Mouse (Mus musculus): ENCODE data around the gene Tmem131. TPM values are rescaled to one million over a fixed set of nuclear protein-coding genes. Genes with fewer than 3 reads are reported as not detected.

Tmem131 gene
- polyA plus RNA-seq, 1 experiment: 12.1 TPM

GRCm38 (mm10) chr1:36874874-36875561 is 68.4 kb downstream of the Tmem131 start:
- peak overlapping the region; percentile 50 for H3K4me3 ChIP-seq (replicated peaks)
- no peaks in the 10 kb centered on the region for H3K9me3 ChIP-seq
- peaks cover 37% of the 10 kb centered on the region for H3K4me1 ChIP-seq
- no peaks in the 10 kb centered on the region for H3K27me3 ChIP-seq (replicated peaks)
- TF ChIP-seq GATA1 (IDR thresholded peaks at IDR 0.05; ENCODE audit: borderline replicate concordance, low read length) (no peak), FLI1 (IDR thresholded peaks at IDR 0.05; ENCODE audit: low read length) (no peak)
- H3K36me3 ChIP-seq (replicated peaks; ENCODE audit: low read length): peaks cover 37% of the 10 kb centered on the region

GRCm38 (mm10) chr1:36871238-36871637 is 72.2 kb downstream of the Tmem131 start:
- H3K27me3 ChIP-seq (replicated peaks): no peaks in the 10 kb centered on the region
- peaks cover 29% of the 10 kb centered on the region for H3K4me1 ChIP-seq
- H3K4me3 ChIP-seq (replicated peaks): no peak overlapping the region
- peaks cover 42% of the 10 kb centered on the region for H3K36me3 ChIP-seq (replicated peaks; ENCODE audit: low read length)
- TF ChIP-seq FLI1 (IDR thresholded peaks at IDR 0.05; ENCODE audit: low read length) (no peak), GATA1 (IDR thresholded peaks at IDR 0.05; ENCODE audit: borderline replicate concordance, low read length) (no peak)
- H3K9me3 ChIP-seq: no peaks in the 10 kb centered on the region

GRCm38 (mm10) chr1:36870518-36870917 is 72.9 kb downstream of the Tmem131 start:
- no peak for TF ChIP-seq GATA1 (IDR thresholded peaks at IDR 0.05; ENCODE audit: borderline replicate concordance, low read length)
- Histone ChIP-seq H3K36me3 (replicated peaks; ENCODE audit: low read length) (peaks cover 40% of the 10 kb centered on the region), H3K27me3 (replicated peaks) (no peaks in the 10 kb centered on the region), H3K9me3 (no peaks in the 10 kb centered on the region), H3K4me3 (replicated peaks) (no peak overlapping the region), H3K4me1 (peaks cover 24% of the 10 kb centered on the region)

GRCm38 (mm10) chr1:36864757-36865156 is 78.7 kb downstream of the Tmem131 start:
- Histone ChIP-seq H3K36me3 (replicated peaks; ENCODE audit: low read length) (peaks cover 22% of the 10 kb centered on the region), H3K4me1 (peaks cover 38% of the 10 kb centered on the region), H3K9me3 (no peaks in the 10 kb centered on the region), H3K27me3 (replicated peaks) (no peaks in the 10 kb centered on the region), H3K4me3 (replicated peaks) (no peak overlapping the region)
- TF ChIP-seq FLI1 (IDR thresholded peaks at IDR 0.05; ENCODE audit: low read length): no peak
- no peak for TF ChIP-seq GATA1 (IDR thresholded peaks at IDR 0.05; ENCODE audit: borderline replicate concordance, low read length)

- no peaks in the 10 kb centered on the region for H3K9me3 ChIP-seq
- no peak overlapping the region for H3K4me3 ChIP-seq (replicated peaks)
- TF ChIP-seq FLI1 (IDR thresholded peaks at IDR 0.05; ENCODE audit: low read length) (no peak), GATA1 (IDR thresholded peaks at IDR 0.05; ENCODE audit: borderline replicate concordance, low read length) (no peak)
- peaks cover 7% of the 10 kb centered on the region for H3K36me3 ChIP-seq (replicated peaks; ENCODE audit: low read length)
- H3K4me1 ChIP-seq: peaks cover 49% of the 10 kb centered on the region
- H3K27me3 ChIP-seq (replicated peaks): no peaks in the 10 kb centered on the region
Observed at GRCm38 (mm10) chr1:36861775-36862174, 81.7 kb downstream of the Tmem131 start.

- no peaks in the 10 kb centered on the region for H3K9me3 ChIP-seq
- peaks cover 7% of the 10 kb centered on the region for H3K36me3 ChIP-seq (replicated peaks; ENCODE audit: low read length)
- peaks cover 49% of the 10 kb centered on the region for H3K4me1 ChIP-seq
- no peaks in the 10 kb centered on the region for H3K27me3 ChIP-seq (replicated peaks)
- H3K4me3 ChIP-seq (replicated peaks): no peak overlapping the region
- TF ChIP-seq GATA1 (IDR thresholded peaks at IDR 0.05; ENCODE audit: borderline replicate concordance, low read length): no peak
- no peak for TF ChIP-seq FLI1 (IDR thresholded peaks at IDR 0.05; ENCODE audit: low read length)
Observed at GRCm38 (mm10) chr1:36860876-36861275, 82.6 kb downstream of the Tmem131 start.

- peaks cover 11% of the 10 kb centered on the region for H3K36me3 ChIP-seq (replicated peaks; ENCODE audit: low read length)
- no peaks in the 10 kb centered on the region for H3K27me3 ChIP-seq (replicated peaks)
- no peaks in the 10 kb centered on the region for H3K9me3 ChIP-seq
- H3K4me3 ChIP-seq (replicated peaks): no peak overlapping the region
- TF ChIP-seq GATA1 (IDR thresholded peaks at IDR 0.05; ENCODE audit: borderline replicate concordance, low read length) (no peak), FLI1 (IDR thresholded peaks at IDR 0.05; ENCODE audit: low read length) (no peak)
- H3K4me1 ChIP-seq: peaks cover 49% of the 10 kb centered on the region
Observed at GRCm38 (mm10) chr1:36860431-36860849, 83.0 kb downstream of the Tmem131 start.

GRCm38 (mm10) chr1:36857081-36857480 is 86.4 kb downstream of the Tmem131 start:
- Histone ChIP-seq H3K4me3 (replicated peaks) (no peak overlapping the region), H3K4me1 (peaks cover 36% of the 10 kb centered on the region), H3K9me3 (no peaks in the 10 kb centered on the region), H3K36me3 (replicated peaks; ENCODE audit: low read length) (peaks cover 28% of the 10 kb centered on the region), H3K27me3 (replicated peaks) (no peaks in the 10 kb centered on the region)
- no peak for TF ChIP-seq GATA1 (IDR thresholded peaks at IDR 0.05; ENCODE audit: borderline replicate concordance, low read length)
- no peak for TF ChIP-seq FLI1 (IDR thresholded peaks at IDR 0.05; ENCODE audit: low read length)

GRCm38 (mm10) chr1:36854198-36854765 is 89.2 kb downstream of the Tmem131 start:
- no peak for TF ChIP-seq GATA1 (IDR thresholded peaks at IDR 0.05; ENCODE audit: borderline replicate concordance, low read length)
- TF ChIP-seq FLI1 (IDR thresholded peaks at IDR 0.05; ENCODE audit: low read length): no peak
- Histone ChIP-seq H3K4me1 (peaks cover 9% of the 10 kb centered on the region), H3K27me3 (replicated peaks) (no peaks in the 10 kb centered on the region), H3K36me3 (replicated peaks; ENCODE audit: low read length) (peaks cover 35% of the 10 kb centered on the region), H3K9me3 (no peaks in the 10 kb centered on the region), H3K4me3 (replicated peaks) (no peak overlapping the region)

GRCm38 (mm10) chr1:36852085-36852484 is 91.4 kb downstream of the Tmem131 start:
- Histone ChIP-seq H3K4me3 (replicated peaks) (no peak overlapping the region), H3K9me3 (no peaks in the 10 kb centered on the region), H3K4me1 (peaks cover 3% of the 10 kb centered on the region; the same call in 1 of the 2 replicates), H3K36me3 (replicated peaks; ENCODE audit: low read length) (peaks cover 42% of the 10 kb centered on the region), H3K27me3 (replicated peaks) (no peaks in the 10 kb centered on the region)
- TF ChIP-seq GATA1 (IDR thresholded peaks at IDR 0.05; ENCODE audit: borderline replicate concordance, low read length): no peak
- no peak for TF ChIP-seq FLI1 (IDR thresholded peaks at IDR 0.05; ENCODE audit: low read length)
